Mouse (Mus musculus) testis, adult 2 months (tissue): Measurements from ENCODE around the gene Tmem161b.

Experiments
- CTCF ChIP-seq: fragments of 200-500 bp; IDR thresholded peaks from 2 replicates; pipeline ENCODE4 v1.5.1; 2012; ENCODE audit warnings: low read depth, mild to moderate bottlenecking, inconsistent platforms, low read length, moderate library complexity; ENCODE audit not compliant: control insufficient read depth, insufficient read depth, insufficient replicate concordance
- POLR2A ChIP-seq: fragments of 200-500 bp; IDR thresholded peaks from 2 replicates; pipeline ENCODE4 v1.6.1; 2012; ENCODE audit warnings: low read depth, mild to moderate bottlenecking, inconsistent platforms, low read length, moderate library complexity; ENCODE audit not compliant: control insufficient read depth

GRCm38 (mm10) chr13:84223018-84223417 is 922 bp downstream of the Tmem161b start:
- TF ChIP-seq CTCF (no peak), POLR2A (no peak)
